Mouse (Mus musculus): Measurements from ENCODE around the gene C8g.
A peak's percentile ranks its signal among the peaks of the same experiment; 100 is the strongest.

DNA sequence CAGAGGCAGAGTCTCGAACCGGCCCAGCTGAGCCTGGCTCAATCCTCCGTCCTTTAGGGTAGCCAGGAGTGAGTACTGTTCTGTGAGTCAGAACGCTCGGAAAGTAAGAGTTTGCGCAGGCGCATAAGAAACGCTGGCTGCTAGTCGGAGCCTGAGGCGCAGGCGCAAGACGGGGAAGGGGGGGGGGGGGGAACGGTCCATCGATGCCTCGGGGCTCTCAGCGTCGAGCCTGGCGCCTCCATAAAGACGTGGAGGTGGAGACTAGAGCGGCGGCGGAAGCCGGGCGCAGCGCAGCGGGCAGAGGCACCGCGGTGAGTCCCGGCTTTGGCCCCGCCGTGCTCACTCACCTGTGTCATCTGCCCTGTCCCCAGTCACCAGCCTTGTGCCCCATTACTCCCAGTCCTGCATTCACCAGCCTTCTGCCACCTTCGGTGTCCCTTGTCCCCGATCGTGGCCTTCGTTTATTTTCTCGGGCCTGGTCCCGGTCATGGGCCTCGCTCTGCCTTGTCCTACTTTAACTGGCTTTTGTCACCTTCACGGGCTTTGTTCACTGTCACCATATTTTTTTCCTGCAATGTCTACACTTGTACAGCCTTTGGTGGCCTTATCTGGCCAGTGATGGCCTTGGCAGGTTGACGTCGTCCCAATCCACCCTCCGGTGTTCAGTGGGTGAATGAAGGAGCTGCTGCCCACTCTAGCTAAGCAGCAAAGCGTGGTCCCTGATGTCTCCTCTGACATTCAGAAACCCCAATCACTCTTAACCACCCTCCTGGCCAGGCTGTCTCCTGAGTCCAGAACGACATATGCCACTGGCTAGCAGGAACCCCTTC, 728 bp downstream of the C8g start, which contains the start of gene Fbxw5:
- TF ChIP-seq CTCF (IDR thresholded peaks at IDR 0.05) (no peak), POLR2A (IDR thresholded peaks at IDR 0.05; ENCODE audit: insufficient read depth, low read depth, low read length) (peak; percentile 93; the same call in 1 of the 2 replicates)

All from heart, adult 2 months (tissue).